Mouse (Mus musculus): ENCODE data around the gene Rpl23. TPM values are rescaled to one million over a fixed set of nuclear protein-coding genes. Genes with fewer than 3 reads are reported as not detected.

Rpl23 gene
- polyA plus RNA-seq, 1 experiment from 2014 or later = 363 TPM

DNA sequence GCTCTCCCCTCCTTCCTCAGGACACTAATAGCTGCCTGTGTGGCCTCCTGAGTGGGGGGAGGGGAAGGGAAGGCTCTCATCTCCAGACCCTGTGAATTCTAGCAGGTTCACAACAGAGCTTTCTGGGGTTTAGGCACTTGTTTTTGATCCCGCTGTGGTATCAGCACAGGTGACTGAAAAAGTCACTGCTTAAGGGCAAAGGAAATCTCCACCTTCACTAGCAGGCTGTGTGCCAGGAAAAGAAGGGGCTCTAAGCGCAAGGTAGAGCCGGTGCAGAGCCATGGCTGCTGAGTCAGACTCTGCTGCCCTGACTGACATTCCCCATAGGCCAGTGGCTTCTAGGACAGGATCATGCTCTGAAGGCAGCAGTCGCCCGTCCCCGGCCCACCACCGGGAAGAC is 53.5 kb downstream of the Rpl23 start:
- Histone ChIP-seq H3K9ac (replicated peaks) (no peak overlapping the region), H3K9me3 (no peaks in the 10 kb centered on the region), H3K4me3 (replicated peaks) (no peak overlapping the region), H3K27me3 (no peaks in the 10 kb centered on the region), H3K36me3 (peaks cover 84% of the 10 kb centered on the region), H3K27ac (no peak overlapping the region), H3K4me2 (replicated peaks) (no peak overlapping the region), H3K4me1 (replicated peaks) (no peaks in the 10 kb centered on the region)
- no peak for ATAC-seq
- WGBS = 92% methylated on average over 7 of the region's 7 CpGs

DNA sequence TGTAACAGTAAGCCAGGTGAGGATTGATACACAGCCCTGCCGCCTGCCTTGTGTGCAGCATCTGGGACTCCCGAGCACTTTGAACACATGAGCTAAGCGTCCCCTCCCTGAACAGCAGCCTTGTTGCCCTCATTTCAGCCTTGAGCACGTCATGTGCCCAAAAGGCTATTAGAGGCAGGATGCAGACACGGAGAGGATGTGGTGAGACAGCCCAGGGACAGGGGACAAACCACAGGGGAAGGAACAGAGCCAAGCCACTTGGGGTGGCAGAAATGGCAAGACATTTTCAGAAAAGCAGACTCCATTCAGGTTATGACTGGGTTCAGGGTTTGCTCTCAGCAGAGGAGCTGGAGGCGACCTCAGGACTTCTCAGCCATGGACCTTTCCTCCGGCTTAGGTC is 53.9 kb downstream of the Rpl23 start:
- WGBS = 85% methylated on average over 7 of the region's 7 CpGs
- Histone ChIP-seq H3K27me3 (no peaks in the 10 kb centered on the region), H3K4me2 (replicated peaks) (no peak overlapping the region), H3K27ac (no peak overlapping the region), H3K9ac (replicated peaks) (no peak overlapping the region), H3K4me3 (replicated peaks) (no peak overlapping the region), H3K9me3 (no peaks in the 10 kb centered on the region), H3K4me1 (replicated peaks) (no peaks in the 10 kb centered on the region), H3K36me3 (peaks cover 88% of the 10 kb centered on the region)
- ATAC-seq = no peak

Small RNAs within 50 kb of the gene (microRNA-seq; reads per million reads assigned to microRNA genes)
- not detected for gene Mir8102

Other genes starting within 250 kb of the Rpl23 start
- gene Srcin1, start 206.3 kb downstream of the Rpl23 start, polyA plus RNA-seq (2015; fragmentation: Nextera tagmentation; extraction: Ambion mirVana) = 7.0 and 8.5 TPM in 2 replicates
- 3.0 and 4.2 TPM in 2 replicates for gene Epop, start 152.7 kb downstream of the Rpl23 start, polyA plus RNA-seq (2015; fragmentation: Nextera tagmentation; extraction: Ambion mirVana)
- gene Mllt6, start 119.0 kb downstream of the Rpl23 start, polyA plus RNA-seq (2015; fragmentation: Nextera tagmentation; extraction: Ambion mirVana) = 3.1 and 3.9 TPM in 2 replicates
- 14.4 and 16.1 TPM in 2 replicates for gene Cisd3, start 96.6 kb downstream of the Rpl23 start, polyA plus RNA-seq (2015; fragmentation: Nextera tagmentation; extraction: Ambion mirVana)
- gene Pcgf2, start 81.9 kb downstream of the Rpl23 start, polyA plus RNA-seq (2015; fragmentation: Nextera tagmentation; extraction: Ambion mirVana) = 23.6 and 25.3 TPM in 2 replicates
- 503 and 505 TPM in 2 replicates for gene Psmb3, start 79.0 kb downstream of the Rpl23 start, polyA plus RNA-seq (2015; fragmentation: Nextera tagmentation; extraction: Ambion mirVana)
- gene Pip4k2b, start 37.7 kb downstream of the Rpl23 start, polyA plus RNA-seq (2015; fragmentation: Nextera tagmentation; extraction: Ambion mirVana) = 3.7 and 4.0 TPM in 2 replicates
- 19.0 and 19.6 TPM in 2 replicates for gene Cwc25, start 15.9 kb downstream of the Rpl23 start, polyA plus RNA-seq (2015; fragmentation: Nextera tagmentation; extraction: Ambion mirVana)
- gene 1700001P01Rik, start 6.5 kb downstream of the Rpl23 start, polyA plus RNA-seq (2015; fragmentation: Nextera tagmentation; extraction: Ambion mirVana) = 0.81 and 1.1 TPM in 2 replicates
- 136 and 137 TPM in 2 replicates for gene Lasp1, start 16.6 kb upstream of the Rpl23 start, polyA plus RNA-seq (2015; fragmentation: Nextera tagmentation; extraction: Ambion mirVana)
- gene B230217C12Rik, start 58.3 kb upstream of the Rpl23 start, polyA plus RNA-seq (2015; fragmentation: Nextera tagmentation; extraction: Ambion mirVana) = 23.2 and 24.8 TPM in 2 replicates
- gene Fbxo47, start 101.7 kb upstream of the Rpl23 start, polyA plus RNA-seq (2015; fragmentation: Nextera tagmentation; extraction: Ambion mirVana) = 0.59 and 0.74 TPM in 2 replicates
- gene Plxdc1, start 204.0 kb upstream of the Rpl23 start, polyA plus RNA-seq (2015; fragmentation: Nextera tagmentation; extraction: Ambion mirVana) = 0.38 and 0.63 TPM in 2 replicates
- 8.0 and 10.5 TPM in 2 replicates for gene Arl5c, start 213.7 kb upstream of the Rpl23 start, polyA plus RNA-seq (2015; fragmentation: Nextera tagmentation; extraction: Ambion mirVana)
- 49.8 and 51.8 TPM in 2 replicates for gene Cacnb1, start 240.6 kb upstream of the Rpl23 start, polyA plus RNA-seq (2015; fragmentation: Nextera tagmentation; extraction: Ambion mirVana)
- gene Rpl19, start 244.3 kb upstream of the Rpl23 start, polyA plus RNA-seq (2015; fragmentation: Nextera tagmentation; extraction: Ambion mirVana) = 699 and 710 TPM in 2 replicates